Mouse (Mus musculus) bone marrow, adult 2 months (tissue): ENCODE data around the gene 4930503B20Rik. TPM values are rescaled to one million over a fixed set of nuclear protein-coding genes. Genes with fewer than 3 reads are reported as not detected.

Experiments used
- H3K27ac ChIP-seq: fragments of 200-500 bp; 2 replicates; pipeline ENCODE4 v1.5.1; 2012; ENCODE audit warnings: low read depth, mild to moderate bottlenecking, control low read depth, inconsistent platforms, low read length; ENCODE audit not compliant: control insufficient read depth, poor library complexity, insufficient read depth
- H3K4me1 ChIP-seq: fragments of 200-500 bp; 2 replicates; pipeline ENCODE4 v1.6.1; 2011; ENCODE audit warnings: low read length; ENCODE audit not compliant: control insufficient read depth, insufficient read depth
- H3K4me3 ChIP-seq: fragments of 200-500 bp; replicated peaks from 2 replicates; pipeline ENCODE3; 2011; ENCODE audit warnings: mild to moderate bottlenecking, low read depth, low read length, control low read depth; ENCODE audit not compliant: control insufficient read depth
- CTCF ChIP-seq: fragments of 200-500 bp; IDR thresholded peaks from 2 replicates; pipeline ENCODE4 v1.5.1; 2011; ENCODE audit warnings: low read length, control low read depth; ENCODE audit not compliant: control insufficient read depth, insufficient read depth
- POLR2A ChIP-seq: fragments of 200-500 bp; IDR thresholded peaks from 2 replicates; pipeline ENCODE4 v1.6.1; 2011; ENCODE audit warnings: low read depth, mild to moderate bottlenecking, control low read depth, low read length, borderline replicate concordance; ENCODE audit not compliant: control insufficient read depth
- WGBS: fragments of 180-500 bp; shearing (Covaris S2); methylation state at CpG from one replicate; pipeline ENCODE4 v1.1.7; 2018; 5-methylcytosine and 5-hydroxymethylcytosine counted together
- polyA plus RNA-seq: library from polyadenylated mRNA; stranded (reverse); fragments of >200 nt; gene quantifications from 2 replicates; pipeline ENCODE4 v1.2.4, GENCODE M21; 2011; ENCODE audit warnings: low replicate concordance; ENCODE audit not compliant: missing spikeins, insufficient read depth, insufficient read length

The 4930503B20Rik gene
- polyA plus RNA-seq, 1 experiment, result not detected

DNA sequence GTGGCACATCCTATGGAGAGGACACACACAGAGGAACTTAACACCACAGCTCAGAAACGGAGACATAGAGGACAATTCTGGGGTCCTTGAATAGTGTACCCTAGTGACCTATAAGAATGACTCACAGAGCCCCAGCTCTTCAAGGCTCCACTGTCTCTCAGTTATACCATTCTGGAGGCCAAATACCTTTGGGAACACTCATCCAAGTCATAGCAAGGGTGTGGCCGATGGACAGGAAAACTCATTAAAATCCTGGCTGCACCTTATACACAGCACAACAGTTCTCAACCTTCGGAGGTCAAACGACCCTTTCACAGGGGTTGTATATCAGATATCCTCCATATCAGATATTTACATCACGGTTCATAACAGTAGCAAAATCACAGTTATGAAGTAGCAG is 18.6 kb downstream of the 4930503B20Rik start:
- WGBS, result 67% methylated on average over 5 of the region's 5 CpGs
- TF ChIP-seq CTCF, result no peak
- TF ChIP-seq POLR2A, result no peak
- Histone ChIP-seq H3K4me3 (no peak overlapping the region), H3K4me1 (no peaks in the 10 kb centered on the region), H3K27ac (no peak overlapping the region)

DNA sequence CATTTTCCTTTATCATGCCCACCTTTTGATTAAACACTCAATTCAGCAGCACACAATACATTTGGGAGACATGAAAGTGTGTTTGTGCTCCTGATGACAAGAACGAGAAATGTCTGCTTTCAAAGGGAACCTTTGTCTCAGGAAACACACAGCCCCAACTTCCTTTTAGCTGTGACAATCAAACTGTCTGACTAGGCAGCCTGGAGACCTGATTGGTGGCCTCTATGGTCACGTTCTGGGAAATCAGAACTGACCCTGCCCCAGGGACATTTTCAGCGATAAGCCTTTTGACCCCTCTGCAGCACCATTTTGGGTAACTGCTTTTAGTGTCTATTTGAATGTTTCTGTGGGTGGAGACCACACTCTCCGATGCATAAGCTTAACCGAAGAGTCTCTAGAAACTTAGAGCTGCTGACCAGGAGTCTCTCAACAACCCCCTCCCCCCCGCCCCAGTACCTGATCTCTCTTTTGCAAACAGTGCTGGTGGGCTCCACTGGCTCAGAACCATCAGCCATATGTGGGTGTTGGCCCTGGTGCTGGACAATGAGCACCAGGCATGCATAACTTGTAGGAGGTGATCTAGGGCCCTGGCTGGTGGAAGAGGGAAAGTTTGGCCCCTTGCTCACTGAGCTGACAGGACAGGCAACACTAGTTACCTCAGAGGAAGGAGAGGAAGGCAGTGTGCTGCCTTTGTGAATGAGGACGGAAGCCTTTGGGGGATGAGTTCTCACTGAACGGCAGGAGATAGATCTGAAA is 22.7 kb downstream of the 4930503B20Rik start:
- Histone ChIP-seq H3K27ac (no peak overlapping the region), H3K4me1 (no peaks in the 10 kb centered on the region), H3K4me3 (no peak overlapping the region)
- 39% methylated on average over 8 of the region's 8 CpGs for WGBS
- TF ChIP-seq POLR2A, result no peak
- TF ChIP-seq CTCF, result no peak

DNA sequence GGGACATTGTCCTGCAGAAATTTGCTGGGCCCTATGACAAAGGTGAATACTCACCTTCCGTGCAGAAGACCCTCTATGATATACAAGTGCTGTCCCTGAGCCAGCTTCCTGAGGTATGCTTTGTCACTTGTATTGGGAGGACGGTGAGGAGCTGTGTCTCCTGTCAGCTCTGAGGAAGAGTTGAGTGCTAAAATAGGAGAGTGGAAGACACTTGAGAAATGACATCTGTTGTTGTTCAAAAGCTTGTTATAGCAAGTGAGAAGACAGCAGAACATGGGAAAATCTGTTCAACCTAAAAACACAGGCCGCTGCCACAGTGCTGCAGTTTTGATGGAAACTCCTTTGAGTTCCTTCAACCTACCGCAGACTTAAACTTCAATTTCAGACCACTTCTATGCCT is 25.4 kb downstream of the 4930503B20Rik start:
- Histone ChIP-seq H3K4me3 (no peak overlapping the region), H3K4me1 (no peaks in the 10 kb centered on the region), H3K27ac (no peak overlapping the region)
- TF ChIP-seq CTCF (no peak), POLR2A (no peak)
- 89% methylated on average over 4 of the region's 4 CpGs for WGBS

DNA sequence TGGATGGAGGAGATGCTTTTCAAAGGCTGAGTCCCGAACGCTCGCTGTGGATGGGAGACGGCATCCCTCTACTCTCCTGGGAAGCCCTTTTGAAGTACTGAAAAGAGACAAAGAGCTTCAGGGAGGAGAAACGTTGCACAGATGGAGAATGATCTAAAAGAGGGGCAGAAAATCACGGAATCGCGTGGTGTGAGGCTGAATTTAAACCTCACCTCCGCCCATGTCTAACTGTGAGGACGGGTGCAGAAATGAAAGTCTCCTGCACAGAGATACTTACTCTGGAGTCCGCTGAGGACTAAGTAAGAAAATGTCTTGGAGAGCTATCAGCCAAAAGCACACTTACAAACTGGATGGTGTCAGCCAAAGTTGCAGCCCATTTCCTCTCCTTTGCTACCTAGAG is 29.2 kb downstream of the 4930503B20Rik start:
- 80% methylated on average over 11 of the region's 11 CpGs for WGBS
- H3K4me1 ChIP-seq, result no peaks in the 10 kb centered on the region; the same call in 1 of the 2 replicates

DNA sequence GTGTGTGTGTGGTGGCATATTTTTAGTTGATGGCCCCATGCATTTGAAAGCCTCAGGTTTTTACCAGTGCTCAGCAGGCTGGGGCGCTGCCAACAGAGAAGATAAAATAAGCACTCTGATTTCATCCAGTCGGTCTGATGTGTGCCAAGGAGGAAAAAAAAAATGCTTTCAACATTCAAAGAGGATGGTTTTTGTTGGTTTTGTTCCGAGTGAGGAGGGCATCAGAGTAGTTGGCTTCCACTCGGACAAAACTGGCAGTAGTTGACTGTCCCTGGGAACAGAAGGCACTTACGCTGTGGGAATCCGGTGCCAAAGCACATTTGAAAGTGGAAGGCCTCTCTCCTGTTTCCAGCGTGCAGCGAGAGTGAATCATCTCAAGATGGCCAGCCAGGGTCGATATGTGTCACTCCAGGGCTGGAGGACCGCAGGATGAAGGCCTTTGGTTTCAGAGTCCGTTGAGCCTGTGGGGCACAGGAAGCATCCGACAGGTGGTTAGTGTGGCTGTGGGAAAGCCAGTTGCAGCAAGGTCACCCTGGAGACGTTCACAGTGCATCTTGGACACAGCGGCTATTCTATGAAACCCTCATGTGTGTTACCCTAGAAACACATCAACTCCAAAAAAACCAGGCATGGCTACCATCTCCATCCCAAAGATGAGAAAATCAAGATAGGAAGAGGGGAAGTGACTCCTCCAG is 30.4 kb downstream of the 4930503B20Rik start:
- Histone ChIP-seq H3K4me1 (no peaks in the 10 kb centered on the region; the same call in 1 of the 2 replicates), H3K4me3 (no peak overlapping the region), H3K27ac (no peak overlapping the region)
- TF ChIP-seq POLR2A, result no peak
- TF ChIP-seq CTCF, result no peak
- 59% methylated on average over 14 of the region's 14 CpGs for WGBS

More for the DNA sequence above, 29.2 kb downstream of the 4930503B20Rik start:
- Histone ChIP-seq H3K27ac (no peak overlapping the region), H3K4me3 (no peak overlapping the region)
- no peak for TF ChIP-seq CTCF
- no peak for TF ChIP-seq POLR2A

DNA sequence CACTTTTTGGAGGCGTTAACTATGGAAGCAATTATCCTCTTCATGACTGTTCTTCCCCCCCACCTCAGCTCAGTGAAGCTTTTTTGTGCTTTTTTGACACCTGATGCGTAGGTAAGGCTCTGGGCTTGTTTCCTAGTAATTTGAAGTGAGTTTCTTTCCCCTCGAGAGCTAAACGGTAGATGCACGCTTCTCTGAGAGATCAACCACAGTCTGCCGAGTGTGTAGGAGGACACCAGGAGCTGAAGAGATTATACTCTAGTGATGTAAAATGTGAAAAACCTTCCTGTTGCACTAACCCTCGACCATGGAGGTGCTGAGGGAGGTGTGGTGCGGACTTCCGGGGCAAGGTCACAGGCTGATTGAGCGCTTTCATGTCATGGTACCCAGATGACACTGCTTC is 31.0 kb downstream of the 4930503B20Rik start:
- no peak for TF ChIP-seq CTCF
- no peak for TF ChIP-seq POLR2A
- WGBS, result 83% methylated on average over 10 of the region's 10 CpGs
- Histone ChIP-seq H3K4me3 (no peak overlapping the region), H3K27ac (no peak overlapping the region), H3K4me1 (no peaks in the 10 kb centered on the region; the same call in 1 of the 2 replicates)

DNA sequence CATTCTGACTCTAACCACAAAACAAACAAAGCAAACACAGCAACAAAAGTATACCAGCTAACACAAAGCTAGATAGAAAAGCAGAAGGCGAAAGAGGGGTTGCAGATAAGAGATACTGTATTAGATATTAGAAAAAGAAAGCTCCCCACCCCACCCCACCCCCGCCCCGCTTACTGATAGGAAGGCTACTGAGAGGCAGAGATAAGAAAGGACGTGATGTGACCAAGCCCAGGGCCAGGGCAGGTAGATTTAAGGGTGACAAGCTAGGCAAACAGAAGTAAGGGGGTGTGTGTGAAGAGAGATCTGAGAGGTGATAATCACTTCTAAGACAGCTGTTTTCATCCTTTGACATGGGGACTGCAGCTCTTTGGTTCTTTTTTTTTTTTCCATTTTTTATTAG is 32.8 kb downstream of the 4930503B20Rik start:
- H3K4me3 ChIP-seq, result no peak overlapping the region
- TF ChIP-seq POLR2A, result no peak
- no peak for TF ChIP-seq CTCF
- no peak overlapping the region for H3K27ac ChIP-seq
- no peaks in the 10 kb centered on the region; the same call in 1 of the 2 replicates for H3K4me1 ChIP-seq
- WGBS, result 57% methylated on average over 4 of the region's 4 CpGs

DNA sequence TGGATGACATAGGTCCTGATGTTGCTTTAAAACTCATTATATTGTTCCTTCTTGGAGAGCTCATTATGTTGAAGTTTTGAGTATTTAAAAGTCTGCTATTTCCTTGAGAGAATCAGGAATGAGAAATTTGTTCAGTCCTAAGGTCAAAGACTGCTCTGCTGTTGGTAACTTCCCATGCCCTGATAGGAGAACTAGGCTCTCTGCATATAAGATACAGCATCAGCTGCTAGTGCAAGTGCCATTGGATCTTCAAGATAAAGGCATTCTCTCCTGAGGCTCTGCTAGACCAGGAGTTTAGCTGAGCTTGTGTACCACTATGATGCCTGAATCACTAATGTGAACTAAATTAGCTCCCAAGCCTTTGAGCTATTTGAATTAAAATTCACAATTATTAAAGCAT is 33.2 kb downstream of the 4930503B20Rik start:
- TF ChIP-seq CTCF (no peak), POLR2A (no peak)
- no peak overlapping the region for H3K4me3 ChIP-seq
- H3K4me1 ChIP-seq, result no peaks in the 10 kb centered on the region; the same call in 1 of the 2 replicates

DNA sequence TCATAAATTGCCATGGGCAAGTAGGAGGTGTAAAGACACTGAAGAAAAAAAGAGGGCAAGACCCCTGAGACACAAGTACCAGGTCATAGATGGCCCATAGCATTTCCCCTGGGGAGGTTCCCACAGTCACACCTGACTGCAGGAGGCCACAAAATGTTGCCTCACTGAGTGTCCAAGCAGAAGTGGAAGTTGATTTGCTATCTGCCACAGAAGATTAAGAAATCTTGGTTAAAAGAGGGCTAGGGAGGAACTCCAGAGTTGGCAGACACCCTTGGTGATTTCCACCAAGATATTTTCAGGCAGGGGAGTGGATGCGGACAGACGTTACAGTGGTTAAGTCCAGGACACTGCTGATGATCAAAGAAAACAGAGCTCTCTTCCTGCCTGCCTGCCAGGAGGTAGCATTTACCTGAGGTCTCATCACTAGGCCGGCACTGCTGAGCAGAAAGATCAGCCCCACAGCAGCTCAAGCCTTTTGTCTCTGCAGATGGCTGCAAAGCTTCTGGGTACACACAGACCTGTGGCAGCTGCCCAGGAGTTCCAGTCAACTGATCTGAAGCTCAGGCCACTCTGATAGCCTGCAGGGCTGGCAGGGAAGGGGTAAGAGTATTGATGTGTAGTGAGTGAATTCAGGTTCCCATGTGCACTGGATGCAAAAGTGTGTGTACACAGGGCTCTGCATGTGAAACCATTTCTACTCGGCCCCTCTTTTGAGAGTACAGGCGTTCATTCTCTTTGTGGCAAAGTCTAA is 34.4 kb downstream of the 4930503B20Rik start:
- H3K4me3 ChIP-seq, result no peak overlapping the region
- WGBS, result 33% methylated on average over 5 of the region's 5 CpGs
- H3K4me1 ChIP-seq, result no peaks in the 10 kb centered on the region; the same call in 1 of the 2 replicates
- peak overlapping the region; percentile 10 for H3K27ac ChIP-seq
- TF ChIP-seq CTCF, result no peak
- no peak for TF ChIP-seq POLR2A

More for the DNA sequence above, 33.2 kb downstream of the 4930503B20Rik start:
- no peak overlapping the region for H3K27ac ChIP-seq
